Mouse (Mus musculus) small intestine, adult 2 months (tissue): Measurements from ENCODE around the gene Chmp4b.

Source experiments
- CTCF ChIP-seq: fragments of 200-500 bp; IDR thresholded peaks from 2 replicates; pipeline ENCODE4 v1.5.1; 2012; ENCODE audit warnings: low read depth, mild to moderate bottlenecking, control low read depth, inconsistent platforms, low read length, moderate library complexity, mixed read lengths; ENCODE audit not compliant: insufficient replicate concordance, insufficient read length; ENCODE audit errors: extremely low read depth
- POLR2A ChIP-seq: fragments of 200-500 bp; IDR thresholded peaks from 2 replicates; pipeline ENCODE4 v1.6.1; 2012; ENCODE audit warnings: low read depth, mild to moderate bottlenecking, control low read depth, inconsistent platforms, low read length, moderate library complexity

DNA sequence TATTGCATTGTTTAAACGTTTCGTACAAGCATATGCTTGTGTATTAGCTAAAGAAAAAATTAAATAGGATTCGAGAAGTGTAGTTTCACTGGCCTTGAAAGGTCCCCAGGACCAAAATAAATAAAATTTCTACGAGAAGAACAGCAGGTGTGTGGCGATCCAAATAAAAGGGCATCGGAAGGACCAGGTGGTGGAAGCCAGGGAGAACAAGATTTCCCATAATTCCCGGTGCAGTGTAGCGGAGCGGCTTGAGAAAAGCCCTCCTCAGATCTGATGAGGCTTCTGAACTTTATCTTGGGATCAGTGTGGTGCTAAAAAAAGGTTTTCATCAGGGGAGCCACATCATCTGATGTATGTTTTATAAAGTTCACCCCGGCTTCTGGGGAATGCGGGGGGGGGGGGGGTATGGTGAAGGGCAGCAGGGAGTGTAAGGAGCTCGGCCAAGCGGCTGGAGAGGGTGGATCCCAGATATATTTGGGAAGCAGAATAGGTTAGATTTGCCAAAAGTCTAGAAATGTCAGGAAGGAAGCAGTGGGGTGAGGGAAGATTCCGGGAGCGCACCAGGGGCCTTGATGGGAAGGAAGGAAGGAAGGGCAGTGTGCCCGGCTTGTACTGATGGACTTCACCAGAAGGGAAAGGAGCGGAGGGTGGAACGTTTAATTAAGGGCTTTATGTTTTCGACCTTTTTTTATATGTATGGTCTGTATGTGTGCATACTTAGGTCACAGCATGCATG, 36.5 kb upstream of the Chmp4b start:
- no peak for TF ChIP-seq POLR2A
- TF ChIP-seq CTCF, result no peak
